Mouse (Mus musculus) kidney, embryonic 16.5 days (tissue): ENCODE measurements around the gene Vmn2r85. TPM values are rescaled to one million over a fixed set of nuclear protein-coding genes. Genes with fewer than 3 reads are reported as not detected.

ENCODE experiments used
- ATAC-seq: fragments of 200-750 bp; cut with Nextera tagmentation; 2 replicates; pipeline ENCODE4 v1.8.0; 2017; ENCODE audit warnings: moderate TSS enrichment; ENCODE audit not compliant: low FRiP score, low TSS enrichment
- H3K27ac ChIP-seq: fragments of 300-500 bp; sonication (generic); 2 replicates; pipeline ENCODE4 v1.5.1; 2014; ENCODE audit warnings: low read length
- H3K27me3 ChIP-seq: fragments of 300-500 bp; sonication (generic); 2 replicates; pipeline ENCODE4 v1.6.1; 2014; ENCODE audit warnings: low read length, control low read depth, mixed read lengths; ENCODE audit not compliant: insufficient read depth
- H3K36me3 ChIP-seq: fragments of 300-500 bp; sonication (generic); 2 replicates; pipeline ENCODE4 v1.6.1; 2014; ENCODE audit warnings: low read length, control low read depth, mixed read lengths; ENCODE audit not compliant: insufficient read depth
- H3K4me1 ChIP-seq: fragments of 300-500 bp; sonication (generic); 2 replicates; pipeline ENCODE4 v1.6.1; 2014; ENCODE audit warnings: low read length, control low read depth, mixed read lengths; ENCODE audit not compliant: insufficient read depth
- H3K4me2 ChIP-seq: fragments of 300-500 bp; sonication (generic); replicated peaks from 2 replicates; pipeline ENCODE4 v1.6.1; 2014; ENCODE audit warnings: low read depth, low read length
- H3K4me3 ChIP-seq: fragments of 300-500 bp; sonication (generic); 2 replicates; pipeline ENCODE4 v1.5.1; 2014; ENCODE audit warnings: mild to moderate bottlenecking, low read length
- H3K9ac ChIP-seq: fragments of 300-500 bp; sonication (generic); replicated peaks from 2 replicates; pipeline ENCODE4 v1.6.1; 2014; ENCODE audit warnings: low read length
- H3K9me3 ChIP-seq: fragments of 300-500 bp; sonication (generic); 2 replicates; pipeline ENCODE4 v1.6.1; 2016; ENCODE audit warnings: low read length, control low read depth
- WGBS: fragments of 180-500 bp; shearing (Covaris S2); extraction: QIAGEN DNeasy Blood & Tissue Kit; methylation state at CpG from one replicate; pipeline ENCODE4 v1.1.7; 2014; 5-methylcytosine and 5-hydroxymethylcytosine counted together
- polyA plus RNA-seq: library from polyadenylated mRNA; unstranded; fragments of >200 nt; fragmentation: Nextera tagmentation; extraction: Ambion mirVana; gene quantifications from 2 replicates; pipeline ENCODE4 v1.2.1, GENCODE M21; 2015

Gene Vmn2r85
- polyA plus RNA-seq, 1 experiment from 2014 or later, result not detected

DNA sequence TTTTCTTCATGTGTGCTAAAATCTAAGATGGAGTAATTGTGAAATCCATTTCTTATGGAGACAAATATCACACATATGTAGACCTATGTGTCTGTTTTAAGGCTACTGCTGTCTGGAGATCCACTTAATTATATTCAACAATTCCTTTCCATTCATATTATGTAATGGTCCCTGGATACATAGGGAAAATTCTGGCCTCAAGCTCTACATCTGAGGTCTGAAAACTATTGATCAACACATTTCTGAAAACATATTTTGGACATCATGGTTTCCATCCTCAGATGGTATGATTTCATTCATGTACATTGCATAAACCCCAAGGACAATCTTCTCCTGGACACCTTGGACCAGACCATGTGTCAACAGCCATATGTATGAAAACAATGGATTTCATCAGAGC lies 35.3 kb downstream of the Vmn2r85 start, which contains the start of gene Vmn2r84:
Gene Vmn2r84 (minus strand): TSS at position 101 of the 400 bp plus-strand sequence.
- no peaks in the 10 kb centered on the region for H3K9me3 ChIP-seq
- H3K27ac ChIP-seq, result no peak within 1 kb of the TSS
- no peak within 1 kb of the TSS for H3K4me2 ChIP-seq
- no peaks in the 10 kb centered on the region for H3K27me3 ChIP-seq
- H3K4me1 ChIP-seq, result no peaks in the 10 kb centered on the region
- ATAC-seq, result no peak
- no peak within 1 kb of the TSS for H3K9ac ChIP-seq
- no peaks in the 10 kb centered on the region for H3K36me3 ChIP-seq
- no peak within 1 kb of the TSS for H3K4me3 ChIP-seq

DNA sequence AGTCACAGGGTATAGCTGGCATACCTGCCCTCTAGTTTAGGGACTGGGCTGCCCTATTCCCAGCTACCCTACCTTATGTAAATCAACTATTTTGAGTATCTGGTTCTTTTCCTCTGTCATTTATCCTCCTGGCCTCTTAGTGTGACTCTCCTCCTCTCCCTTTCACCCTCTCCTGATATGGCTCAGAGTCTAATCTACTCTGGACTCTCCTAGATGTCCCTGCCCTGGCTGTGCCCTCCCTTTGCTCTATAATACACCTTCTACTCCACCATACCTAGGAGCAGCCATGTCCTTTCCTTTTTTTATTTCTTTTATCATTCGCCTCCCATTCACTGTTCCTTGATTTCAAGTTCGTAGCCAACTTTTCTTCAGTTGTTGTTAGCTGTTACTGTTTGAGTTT lies 54.4 kb downstream of the Vmn2r85 start:
- Histone ChIP-seq H3K4me3 (no peak overlapping the region), H3K27me3 (no peaks in the 10 kb centered on the region), H3K4me2 (no peak overlapping the region), H3K27ac (no peak overlapping the region), H3K9me3 (no peaks in the 10 kb centered on the region), H3K4me1 (no peaks in the 10 kb centered on the region), H3K36me3 (no peaks in the 10 kb centered on the region), H3K9ac (no peak overlapping the region)
- WGBS, result 86% methylated on average over 2 of the region's 2 CpGs
- ATAC-seq, result no peak

DNA sequence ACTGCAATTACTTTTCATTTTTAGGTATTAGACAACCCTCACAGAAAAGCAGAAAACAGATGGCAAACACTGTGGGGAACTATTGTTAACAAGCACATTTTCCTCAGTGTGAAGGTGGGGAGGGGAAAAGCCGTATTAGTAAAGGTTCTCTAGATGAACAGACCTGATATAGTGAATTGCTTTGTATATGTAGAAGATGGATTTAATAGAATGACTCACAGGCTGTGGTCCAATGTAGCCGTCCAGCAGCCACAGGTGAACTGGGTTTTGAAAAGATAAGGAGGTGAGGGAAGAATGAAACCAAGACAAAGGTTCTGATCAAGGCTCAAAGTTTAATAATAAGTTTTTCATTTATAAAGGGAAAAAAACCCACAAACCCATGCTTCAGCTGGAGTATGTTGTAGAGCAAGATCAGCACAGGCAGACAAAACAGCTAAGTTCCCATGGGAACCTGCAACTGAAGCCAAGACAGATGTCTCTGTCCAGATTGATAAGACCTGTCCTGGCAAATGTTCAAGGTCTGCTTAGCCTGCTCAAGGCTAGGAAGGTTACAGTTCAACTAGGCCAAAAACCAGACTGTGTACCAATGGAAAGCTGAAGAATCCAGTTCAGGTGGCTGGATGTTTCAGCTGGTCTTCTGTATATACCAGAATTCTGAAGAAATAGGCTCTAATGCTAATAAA lies 56.9 kb downstream of the Vmn2r85 start:
- no peaks in the 10 kb centered on the region for H3K9me3 ChIP-seq
- no peak overlapping the region for H3K27ac ChIP-seq
- no peak overlapping the region for H3K9ac ChIP-seq
- H3K27me3 ChIP-seq, result no peaks in the 10 kb centered on the region
- WGBS, result 79% methylated on average over 2 of the region's 2 CpGs
- no peaks in the 10 kb centered on the region for H3K4me1 ChIP-seq
- H3K36me3 ChIP-seq, result no peaks in the 10 kb centered on the region
- H3K4me2 ChIP-seq, result no peak overlapping the region
- no peak for ATAC-seq
- no peak overlapping the region for H3K4me3 ChIP-seq

DNA sequence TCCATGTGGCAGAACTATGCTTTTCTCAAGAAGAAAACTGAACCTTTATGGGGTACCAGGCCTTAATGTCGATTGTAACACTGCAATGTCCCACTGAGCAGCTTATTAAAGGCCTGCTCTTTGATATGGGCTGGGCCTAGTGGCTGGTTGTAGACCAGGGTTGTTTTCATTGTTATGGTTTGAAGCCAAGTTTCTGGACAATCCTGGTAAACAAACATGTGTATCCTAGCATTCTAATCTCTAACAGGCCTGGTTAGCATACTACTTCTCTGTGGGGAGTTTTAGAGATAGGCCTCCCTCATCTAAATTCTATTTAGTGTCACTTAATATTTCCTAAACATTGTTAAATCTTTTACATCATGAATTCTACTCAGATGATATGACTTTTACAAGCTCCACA lies 57.9 kb downstream of the Vmn2r85 start:
- no peaks in the 10 kb centered on the region for H3K4me1 ChIP-seq
- no peak overlapping the region for H3K4me3 ChIP-seq
- H3K9ac ChIP-seq, result no peak overlapping the region
- H3K9me3 ChIP-seq, result no peaks in the 10 kb centered on the region
- ATAC-seq, result no peak
- no peak overlapping the region for H3K27ac ChIP-seq
- H3K4me2 ChIP-seq, result no peak overlapping the region
- H3K27me3 ChIP-seq, result no peaks in the 10 kb centered on the region
- no peaks in the 10 kb centered on the region for H3K36me3 ChIP-seq
- WGBS, result 69% methylated on average over 1 of the region's 1 CpGs

DNA sequence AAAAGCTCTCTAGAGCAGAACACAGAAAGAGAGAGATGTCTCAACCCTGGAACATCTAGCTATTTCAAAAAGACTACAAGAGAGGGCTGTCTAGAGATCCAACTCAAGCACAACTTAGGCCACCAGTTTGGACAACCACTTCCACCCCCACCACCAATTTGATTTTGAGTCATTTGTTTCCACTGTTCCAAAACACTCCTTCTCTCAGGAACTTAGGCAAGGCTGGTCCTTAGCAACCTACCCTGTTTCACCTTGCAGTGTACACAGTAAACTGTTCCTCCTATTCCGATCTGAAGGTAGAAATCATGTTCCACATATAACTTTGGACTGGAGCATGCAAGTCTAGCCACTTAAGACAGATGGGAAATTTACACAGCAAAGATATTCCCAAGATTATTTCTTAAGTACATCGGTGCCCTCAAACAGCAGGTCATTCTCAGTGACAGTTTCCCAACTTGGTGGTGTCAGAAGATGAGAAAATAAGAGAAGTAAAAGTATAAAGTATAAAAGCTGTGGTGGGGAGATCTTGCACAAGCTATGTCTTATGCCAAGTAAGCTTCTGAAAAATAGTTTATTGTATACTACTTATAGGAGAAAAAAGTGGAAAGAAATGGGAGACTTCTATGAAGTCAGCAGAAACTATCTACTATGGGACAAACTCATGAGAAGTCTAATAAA lies 59.4 kb downstream of the Vmn2r85 start:
- ATAC-seq, result no peak
- no peak overlapping the region for H3K27ac ChIP-seq
- no peaks in the 10 kb centered on the region for H3K9me3 ChIP-seq
- H3K36me3 ChIP-seq, result no peaks in the 10 kb centered on the region
- H3K9ac ChIP-seq, result no peak overlapping the region
- H3K4me2 ChIP-seq, result no peak overlapping the region
- no peak overlapping the region for H3K4me3 ChIP-seq
- no peaks in the 10 kb centered on the region for H3K27me3 ChIP-seq
- H3K4me1 ChIP-seq, result no peaks in the 10 kb centered on the region
- 92% methylated on average over 2 of the region's 2 CpGs for WGBS

DNA sequence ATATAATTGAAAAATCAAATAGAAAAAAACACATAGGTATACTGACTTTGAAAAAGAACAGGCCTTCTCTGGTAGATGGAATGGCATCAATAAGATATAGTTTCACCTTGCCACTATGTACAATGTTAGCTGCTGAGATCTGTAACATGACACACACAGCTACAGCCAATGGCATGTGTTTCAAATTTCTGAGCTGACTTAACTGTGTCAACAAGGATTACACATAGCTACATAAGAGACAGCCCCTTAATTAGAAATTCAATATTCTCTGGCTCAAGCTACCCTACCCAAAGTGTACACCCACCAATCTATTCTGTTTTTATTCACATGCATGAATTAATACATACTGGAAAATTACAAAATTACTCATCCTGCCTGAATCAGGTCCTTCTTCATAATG lies 61.1 kb downstream of the Vmn2r85 start:
- Histone ChIP-seq H3K27me3 (no peaks in the 10 kb centered on the region), H3K4me1 (no peaks in the 10 kb centered on the region), H3K9me3 (no peaks in the 10 kb centered on the region), H3K36me3 (no peaks in the 10 kb centered on the region), H3K9ac (no peak overlapping the region), H3K4me2 (no peak overlapping the region), H3K27ac (no peak overlapping the region), H3K4me3 (no peak overlapping the region)
- ATAC-seq, result no peak

DNA sequence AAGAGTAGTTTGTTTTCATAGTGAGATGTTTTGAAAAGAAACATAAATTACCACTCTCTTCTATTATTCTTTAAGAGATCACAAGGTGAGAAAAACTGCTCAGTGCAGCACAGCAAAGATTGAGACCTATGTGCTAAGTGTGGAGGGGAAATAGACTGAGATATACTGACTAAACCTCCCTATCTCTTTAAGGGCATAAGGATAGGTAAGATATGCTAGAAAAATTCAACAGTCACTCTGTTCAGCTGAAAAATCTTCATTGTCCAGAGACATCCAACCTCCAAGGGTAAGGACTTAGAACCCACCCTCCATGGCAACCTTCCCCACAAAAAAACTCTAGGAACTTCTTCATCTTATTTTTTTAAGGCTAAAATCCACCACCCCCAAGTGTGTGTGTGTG lies 64.7 kb downstream of the Vmn2r85 start:
- H3K27me3 ChIP-seq, result no peaks in the 10 kb centered on the region

More for the DNA sequence above, 64.7 kb downstream of the Vmn2r85 start:
- Histone ChIP-seq H3K4me2 (no peak overlapping the region), H3K36me3 (no peaks in the 10 kb centered on the region), H3K9me3 (no peaks in the 10 kb centered on the region), H3K27ac (no peak overlapping the region), H3K4me1 (no peaks in the 10 kb centered on the region), H3K4me3 (no peak overlapping the region), H3K9ac (no peak overlapping the region)
- ATAC-seq, result no peak

Other genes with a start within 250 kb of the Vmn2r85 start
- gene Olfr826, start 245.5 kb downstream of the Vmn2r85 start, polyA plus RNA-seq, result not detected in 2 replicates
- gene Olfr827, start 215.3 kb downstream of the Vmn2r85 start, polyA plus RNA-seq, result not detected in 2 replicates
- gene Neurod4, start 149.5 kb downstream of the Vmn2r85 start, polyA plus RNA-seq, result not detected in 2 replicates
- gene Tespa1, start 106.8 kb downstream of the Vmn2r85 start, polyA plus RNA-seq, result 0.14 and 0.26 TPM in 2 replicates
- not detected in 2 replicates for gene Vmn2r84, start 35.4 kb downstream of the Vmn2r85 start, polyA plus RNA-seq
- gene Vmn2r86, start 26.3 kb upstream of the Vmn2r85 start, polyA plus RNA-seq, result not detected in 2 replicates
- gene Vmn2r87, start 67.7 kb upstream of the Vmn2r85 start, polyA plus RNA-seq, result not detected in 2 replicates